Mouse (Mus musculus) right cerebral cortex, postnatal 14 days (tissue): ENCODE data around the gene Klra5.
"Not testable (repeated sequence)": the region's sequence is repeated elsewhere in the genome, so short reads cannot be mapped to it uniquely, and the experiment has no call there.

Source experiments
- DNase-seq: peaks from one replicate; pipeline ENCODE4 v3.0.0; 2022

Gene Klra5

DNA sequence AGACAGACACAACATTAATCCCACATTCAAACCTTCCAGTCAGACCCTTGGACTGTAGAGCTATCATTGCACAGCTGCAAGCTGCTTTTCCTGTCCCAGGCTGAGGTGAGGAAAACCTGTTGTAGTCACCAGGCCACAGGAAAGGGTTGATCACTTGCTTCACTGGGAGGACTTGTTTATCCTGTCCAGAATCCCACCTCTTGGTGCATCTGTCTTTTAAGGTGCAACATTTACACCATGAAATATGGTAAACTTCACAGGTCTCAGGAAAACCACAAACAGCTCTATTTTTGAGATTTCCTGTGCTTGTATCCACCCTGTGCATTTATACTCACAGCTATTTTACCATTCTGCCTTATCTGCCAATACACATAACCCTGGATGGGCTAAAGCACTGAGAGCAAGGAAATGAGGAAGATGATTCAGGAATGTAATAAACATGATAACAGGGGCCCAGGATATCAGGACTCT lies at the start of gene Klra5:
Klra5 (minus strand) TSS at position 175 of the 471 bp plus-strand sequence.
- DNase-seq = not testable (repeated sequence)

DNA sequence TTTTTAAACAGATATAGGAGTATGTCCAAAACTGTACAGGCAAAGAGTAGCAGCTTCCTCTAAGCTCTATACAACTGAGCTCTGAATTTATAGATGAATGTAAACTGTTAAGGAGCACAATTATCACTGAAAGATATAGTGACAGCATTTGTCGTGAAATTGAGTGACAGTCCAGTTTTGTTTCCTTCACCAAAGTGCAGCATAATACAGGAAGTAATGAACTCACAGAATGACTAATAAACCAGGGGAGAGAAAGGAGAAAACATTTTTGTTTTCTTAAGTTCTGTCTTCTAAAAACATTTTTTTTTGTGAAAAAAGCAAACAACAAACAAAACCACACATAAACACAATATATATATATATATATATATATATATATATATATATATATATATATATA lies 454 bp downstream of the Klra5 start:
- DNase-seq = no peak

DNA sequence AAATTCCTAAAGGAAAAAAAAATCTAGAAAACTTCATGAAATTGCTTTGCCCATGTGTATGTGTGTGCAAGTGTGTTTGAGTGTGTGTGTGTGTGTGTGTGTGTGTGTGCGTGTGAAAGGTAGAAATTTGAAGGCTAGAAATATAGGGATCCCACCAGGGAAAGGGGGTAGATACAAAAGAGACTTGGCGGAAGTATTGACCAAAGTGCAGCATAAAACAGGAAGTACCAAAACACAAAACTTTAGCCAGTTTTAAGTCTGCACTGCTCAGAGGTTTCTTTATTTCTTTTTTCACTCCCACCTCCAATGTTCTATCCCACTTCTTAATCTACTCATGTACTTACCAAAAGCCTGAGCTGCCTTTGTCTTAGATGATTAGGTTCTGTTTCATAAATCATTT lies 34.9 kb downstream of the Klra5 start:
- DNase-seq = no peak

DNA sequence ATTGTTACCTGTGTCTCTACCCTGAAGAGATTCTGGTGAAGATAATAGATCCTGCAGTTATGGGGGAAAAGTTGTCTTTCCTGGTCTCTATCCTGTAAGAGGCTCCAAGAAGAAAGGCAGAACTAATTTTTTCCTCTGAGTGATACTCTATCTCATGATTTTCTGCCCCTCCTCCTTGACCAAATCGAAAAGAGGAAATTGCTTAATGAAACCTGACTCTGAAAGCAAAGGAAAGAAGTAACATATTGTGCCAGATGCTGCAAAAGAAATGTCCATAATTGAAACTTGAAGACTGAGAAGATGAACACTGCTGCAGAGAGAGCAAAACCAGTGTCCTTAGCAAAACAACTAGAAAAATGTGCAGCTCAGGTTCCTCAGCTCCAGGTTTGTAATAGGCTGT lies 40.9 kb downstream of the Klra5 start, which contains the start of gene Klra17:
Klra17 (minus strand) TSS at position 124 of the 400 bp plus-strand sequence.
- no peak for DNase-seq

DNA sequence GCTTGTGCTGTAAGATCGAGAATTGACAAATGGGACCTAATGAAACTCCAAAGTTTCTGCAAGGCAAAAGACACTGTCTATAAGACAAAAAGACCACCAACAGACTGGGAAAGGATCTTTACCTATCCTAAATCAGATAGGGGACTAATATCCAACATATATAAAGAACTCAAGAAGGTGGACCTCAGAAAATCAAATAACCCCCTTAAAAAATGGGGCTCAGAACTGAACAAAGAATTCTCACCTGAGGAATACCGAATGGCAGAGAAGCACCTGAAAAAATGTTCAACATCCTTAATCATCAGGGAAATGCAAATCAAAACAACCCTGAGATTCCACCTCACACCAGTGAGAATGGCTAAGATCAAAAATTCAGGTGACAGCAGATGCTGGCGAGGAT lies 55.1 kb downstream of the Klra5 start, which contains the start of gene Gm17631:
Gm17631 (plus strand) TSS at position 301 of the 400 bp plus-strand sequence.
- not testable (repeated sequence) for DNase-seq
